Mouse (Mus musculus): ENCODE results near the gene Skil. TPM values are rescaled to one million over a fixed set of nuclear protein-coding genes. Genes with fewer than 3 reads are reported as not detected.
"Not testable (repeated sequence)": the region's sequence is repeated elsewhere in the genome, so short reads cannot be mapped to it uniquely, and the experiment has no call there.

Skil gene
- polyA plus RNA-seq, 1 experiment from 2014 or later, result 14.2 TPM

DNA sequence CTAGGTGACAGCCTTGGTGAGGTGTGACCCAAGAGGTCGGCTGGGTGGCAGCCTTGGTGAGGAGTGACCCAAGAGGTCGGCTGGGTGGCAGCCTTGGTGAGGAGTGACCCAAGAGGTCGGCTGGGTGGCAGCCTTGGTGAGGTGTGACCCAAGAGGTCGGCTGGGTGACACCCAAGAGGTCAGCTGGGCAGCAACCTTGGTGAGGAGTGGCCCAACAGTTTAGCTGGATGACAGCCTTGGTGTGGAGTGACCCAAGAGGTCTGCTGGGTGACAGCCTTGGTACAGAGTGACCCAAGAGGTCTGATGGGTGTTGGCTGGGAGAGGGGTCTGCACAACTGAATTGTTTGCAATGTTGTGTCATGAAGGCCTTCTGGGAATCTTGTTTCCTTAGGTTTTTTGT is 41.7 kb downstream of the Skil start:
- H3K27me3 ChIP-seq (replicated peaks; ENCODE audit: control insufficient read depth, insufficient read depth, low read length); H3K9ac ChIP-seq (ENCODE audit: low read depth, low read length); H3K27ac ChIP-seq (ENCODE audit: low read length); ATAC-seq; H3K4me2 ChIP-seq (ENCODE audit: low read depth, low read length); H3K9me3 ChIP-seq (ENCODE audit: control insufficient read depth, low read length); H3K4me1 ChIP-seq (ENCODE audit: control insufficient read depth, insufficient read depth, low read length); H3K36me3 ChIP-seq (ENCODE audit: control insufficient read depth, insufficient read depth, low read length); H3K4me3 ChIP-seq (ENCODE audit: low read length): not testable (repeated sequence)
- WGBS, result 85% methylated on average over 4 of the region's 4 CpGs

DNA sequence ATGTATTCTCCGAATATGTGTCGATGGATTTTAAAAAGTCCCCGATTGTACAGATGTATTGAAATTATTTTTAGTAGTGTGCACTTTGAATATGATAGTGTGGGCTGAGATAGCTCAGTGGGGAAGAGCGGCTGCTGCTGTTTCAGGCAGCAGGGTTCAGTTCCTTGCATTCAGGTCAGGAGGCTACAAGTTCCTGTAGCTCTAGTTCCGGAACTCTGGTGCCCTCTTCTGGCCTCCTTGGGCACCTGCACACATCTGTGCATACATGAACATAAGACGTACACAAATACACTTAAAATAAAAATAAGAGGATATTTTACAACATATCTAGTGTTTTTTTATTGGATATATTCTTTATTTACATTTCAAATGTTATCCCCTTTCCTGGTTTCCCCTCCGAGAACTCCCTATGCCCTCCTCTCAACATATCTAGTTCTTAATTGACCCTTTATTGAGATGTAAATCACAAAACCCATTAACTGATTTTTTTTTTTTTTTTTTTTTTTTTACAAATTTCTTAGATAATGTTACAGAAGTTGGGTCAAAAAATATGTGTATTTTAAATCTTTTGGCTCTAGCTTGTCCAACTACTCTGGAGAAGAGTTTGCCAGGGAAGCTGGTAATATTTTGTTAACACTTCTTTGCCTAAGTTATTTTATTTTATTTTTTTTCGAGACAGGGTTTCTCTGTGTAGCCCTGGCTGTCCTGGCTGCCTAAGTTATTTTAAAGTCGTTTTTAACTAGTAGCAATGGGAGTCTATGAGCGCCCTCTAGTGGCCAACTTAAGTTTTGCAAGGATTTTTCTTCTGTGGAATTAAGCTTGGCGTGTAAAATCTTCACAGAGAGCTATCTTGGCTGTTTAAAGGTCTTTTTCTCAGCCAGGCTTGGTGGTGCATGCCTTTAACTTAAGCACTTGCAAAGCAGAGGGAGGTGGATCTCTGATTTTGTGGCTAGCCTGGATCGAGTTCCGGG is 43.9 kb downstream of the Skil start:
- no peaks in the 10 kb centered on the region for H3K9me3 ChIP-seq (ENCODE audit: control insufficient read depth, low read length)
- no peak for ATAC-seq
- no peak overlapping the region for H3K27ac ChIP-seq (ENCODE audit: low read length)
- WGBS, result 59% methylated on average over 13 of the region's 13 CpGs
- H3K4me2 ChIP-seq (ENCODE audit: low read depth, low read length), result no peak overlapping the region
- no peak overlapping the region for H3K9ac ChIP-seq (ENCODE audit: low read depth, low read length)
- peaks cover 6% of the 10 kb centered on the region for H3K4me1 ChIP-seq (ENCODE audit: control insufficient read depth, insufficient read depth, low read length)
- H3K36me3 ChIP-seq (ENCODE audit: control insufficient read depth, insufficient read depth, low read length), result no peaks in the 10 kb centered on the region
- H3K27me3 ChIP-seq (replicated peaks; ENCODE audit: control insufficient read depth, insufficient read depth, low read length), result no peaks in the 10 kb centered on the region
- H3K4me3 ChIP-seq (ENCODE audit: low read length), result no peak overlapping the region

DNA sequence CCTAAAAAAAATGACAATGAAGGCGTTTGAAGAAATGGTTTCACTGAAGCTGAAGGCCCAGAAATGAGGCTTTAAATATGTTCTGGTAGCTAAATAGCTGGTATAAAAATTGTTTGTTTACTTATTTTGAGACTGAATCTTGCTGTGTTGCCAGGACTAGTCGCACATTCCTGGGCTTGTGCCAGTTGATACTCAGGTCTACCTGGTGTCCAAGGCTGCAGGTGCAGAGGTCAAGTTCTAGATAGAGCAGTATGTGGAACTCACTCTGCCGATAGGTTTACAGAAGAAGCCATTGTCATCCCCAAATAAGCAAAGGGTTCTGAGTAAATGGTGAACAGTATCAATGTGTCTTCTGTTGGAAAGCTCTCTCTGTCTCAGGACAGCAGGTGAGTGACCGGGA is 46.8 kb downstream of the Skil start:
- H3K4me3 ChIP-seq (ENCODE audit: low read length), result no peak overlapping the region
- ATAC-seq, result no peak
- H3K36me3 ChIP-seq (ENCODE audit: control insufficient read depth, insufficient read depth, low read length), result no peaks in the 10 kb centered on the region
- no peak overlapping the region for H3K9ac ChIP-seq (ENCODE audit: low read depth, low read length)
- H3K4me2 ChIP-seq (ENCODE audit: low read depth, low read length), result no peak overlapping the region
- WGBS, result 78% methylated on average over 4 of the region's 4 CpGs
- peaks cover 2% of the 10 kb centered on the region; the same call in 1 of the 2 replicates for H3K4me1 ChIP-seq (ENCODE audit: control insufficient read depth, insufficient read depth, low read length)
- H3K9me3 ChIP-seq (ENCODE audit: control insufficient read depth, low read length), result no peaks in the 10 kb centered on the region
- no peak overlapping the region for H3K27ac ChIP-seq (ENCODE audit: low read length)
- H3K27me3 ChIP-seq (replicated peaks; ENCODE audit: control insufficient read depth, insufficient read depth, low read length), result no peaks in the 10 kb centered on the region

DNA sequence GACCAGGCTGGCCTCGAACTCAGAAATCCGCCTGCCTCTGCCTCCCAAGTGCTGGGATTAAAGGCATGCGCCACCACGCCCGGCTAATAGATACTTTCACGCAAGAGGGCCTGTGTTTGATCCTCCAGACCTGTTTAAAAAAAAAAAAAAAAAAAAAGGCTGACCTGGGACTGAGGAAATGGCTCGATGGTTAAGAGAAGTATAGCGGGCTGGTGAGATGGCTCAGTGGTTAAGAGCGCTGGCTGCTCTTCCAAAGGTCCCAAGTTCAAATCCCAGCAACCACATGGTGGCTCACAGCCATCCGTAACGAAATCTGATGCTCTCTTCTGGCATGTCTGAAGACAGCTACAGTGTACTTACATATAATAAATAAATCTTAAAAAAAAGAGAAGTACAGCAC is 50.4 kb downstream of the Skil start:
- not testable (repeated sequence) for H3K9me3 ChIP-seq (ENCODE audit: control insufficient read depth, low read length)

DNA sequence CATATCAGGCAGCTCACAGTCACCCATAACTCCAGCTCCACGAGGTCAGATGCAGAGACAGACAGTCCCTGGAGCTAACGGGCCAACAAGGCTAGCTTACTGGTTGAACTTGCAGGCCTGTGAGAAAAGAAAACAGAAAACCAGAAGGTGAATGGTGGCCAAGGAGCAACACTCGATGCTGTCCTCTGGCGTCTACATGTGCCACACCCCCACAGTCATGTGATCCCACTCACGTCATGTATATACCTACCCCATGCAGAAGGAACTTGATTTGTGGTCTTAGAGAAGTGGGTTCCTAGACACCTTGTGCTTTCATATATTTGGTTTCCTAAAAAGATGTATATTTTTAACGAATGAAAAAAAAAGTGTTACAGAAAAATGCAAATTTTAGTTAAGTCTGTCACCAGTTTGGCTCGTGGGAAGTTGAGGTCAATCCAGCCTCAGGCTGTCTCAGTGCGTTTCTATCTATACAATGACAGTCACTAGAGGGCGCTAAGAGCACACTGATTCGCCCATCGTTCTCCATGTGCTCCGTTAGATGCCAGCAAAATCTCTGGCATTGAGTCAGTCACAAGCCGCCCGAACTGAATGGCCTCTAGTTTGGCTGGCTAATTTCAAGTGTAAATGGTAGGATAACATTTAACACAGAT is 50.9 kb downstream of the Skil start:
- H3K27me3 ChIP-seq (replicated peaks; ENCODE audit: control insufficient read depth, insufficient read depth, low read length), result peaks cover 7% of the 10 kb centered on the region
- peak; percentile 86 for ATAC-seq
- H3K4me1 ChIP-seq (ENCODE audit: control insufficient read depth, insufficient read depth, low read length), result peaks cover 5% of the 10 kb centered on the region; the same call in 1 of the 2 replicates
- no peak overlapping the region for H3K27ac ChIP-seq (ENCODE audit: low read length)
- no peaks in the 10 kb centered on the region for H3K9me3 ChIP-seq (ENCODE audit: control insufficient read depth, low read length)
- 12% methylated on average over 14 of the region's 14 CpGs for WGBS
- no peak overlapping the region for H3K4me2 ChIP-seq (ENCODE audit: low read depth, low read length)
- no peak overlapping the region for H3K9ac ChIP-seq (ENCODE audit: low read depth, low read length)
- no peaks in the 10 kb centered on the region for H3K36me3 ChIP-seq (ENCODE audit: control insufficient read depth, insufficient read depth, low read length)
- H3K4me3 ChIP-seq (ENCODE audit: low read length), result no peak overlapping the region

More for the DNA sequence above, 50.4 kb downstream of the Skil start:
- ATAC-seq; H3K27me3 ChIP-seq (replicated peaks; ENCODE audit: control insufficient read depth, insufficient read depth, low read length); H3K9ac ChIP-seq (ENCODE audit: low read depth, low read length); H3K4me3 ChIP-seq (ENCODE audit: low read length); H3K4me1 ChIP-seq (ENCODE audit: control insufficient read depth, insufficient read depth, low read length); H3K36me3 ChIP-seq (ENCODE audit: control insufficient read depth, insufficient read depth, low read length); H3K27ac ChIP-seq (ENCODE audit: low read length); H3K4me2 ChIP-seq (ENCODE audit: low read depth, low read length): not testable (repeated sequence)
- WGBS, result 87% methylated on average over 11 of the region's 11 CpGs

DNA sequence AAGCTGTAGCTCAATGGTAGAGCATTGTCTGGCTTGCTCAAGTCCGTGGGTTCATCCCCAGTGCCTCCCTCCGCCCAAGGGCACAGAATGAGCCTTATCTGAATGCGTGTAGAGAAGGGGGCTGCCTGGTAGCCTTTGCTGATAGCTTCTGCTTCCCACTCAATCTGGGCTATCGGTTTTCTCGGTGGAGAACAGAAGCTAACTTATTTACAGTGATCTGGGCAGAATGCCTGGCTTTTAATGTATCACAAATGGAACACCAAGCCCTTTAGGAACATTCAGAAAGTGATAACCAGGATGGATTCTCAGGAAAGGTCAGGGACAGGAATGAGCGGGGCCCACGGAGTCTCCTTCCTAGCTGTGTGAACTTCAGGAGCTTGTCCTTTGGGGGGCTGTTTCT is 53.7 kb downstream of the Skil start:
- no peak for ATAC-seq
- 82% methylated on average over 7 of the region's 7 CpGs for WGBS
- Histone ChIP-seq H3K4me3 (ENCODE audit: low read length) (no peak overlapping the region), H3K36me3 (ENCODE audit: control insufficient read depth, insufficient read depth, low read length) (no peaks in the 10 kb centered on the region), H3K9me3 (ENCODE audit: control insufficient read depth, low read length) (no peaks in the 10 kb centered on the region), H3K27me3 (replicated peaks; ENCODE audit: control insufficient read depth, insufficient read depth, low read length) (peaks cover 7% of the 10 kb centered on the region), H3K9ac (ENCODE audit: low read depth, low read length) (no peak overlapping the region), H3K4me1 (ENCODE audit: control insufficient read depth, insufficient read depth, low read length) (peaks cover 5% of the 10 kb centered on the region; the same call in 1 of the 2 replicates), H3K27ac (ENCODE audit: low read length) (no peak overlapping the region), H3K4me2 (ENCODE audit: low read depth, low read length) (no peak overlapping the region)

DNA sequence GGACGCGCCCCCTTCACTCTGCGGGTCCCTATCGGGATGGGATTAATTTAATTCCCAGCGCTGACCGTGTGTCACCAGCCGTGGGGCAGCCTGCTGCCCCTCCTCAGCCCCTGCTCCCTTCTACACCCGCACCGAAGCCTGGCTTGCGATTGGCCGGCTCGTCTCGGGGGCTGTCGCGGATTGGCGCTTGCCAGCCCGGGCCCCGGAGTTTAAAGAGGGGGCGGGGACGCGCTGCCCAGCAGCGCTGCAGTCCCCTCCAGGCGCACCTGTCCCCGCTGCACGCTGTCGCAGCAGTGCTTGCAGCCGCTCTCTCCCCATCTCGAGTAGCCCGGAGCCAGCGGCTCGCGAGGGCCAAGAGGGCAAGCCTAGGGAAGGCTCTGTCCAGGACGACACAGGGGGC is 54.8 kb downstream of the Skil start, which contains the start of gene Cldn11:
TSS of gene Cldn11 (plus strand) at position 215 of the 400 bp plus-strand sequence.
- H3K36me3 ChIP-seq (ENCODE audit: control insufficient read depth, insufficient read depth, low read length), result no peaks in the 10 kb centered on the region
- H3K27ac ChIP-seq (ENCODE audit: low read length), result no peak within 1 kb of the TSS
- peak within 1 kb of the TSS; percentile 53 for H3K9ac ChIP-seq (ENCODE audit: low read depth, low read length)
- peaks cover 7% of the 10 kb centered on the region for H3K27me3 ChIP-seq (replicated peaks; ENCODE audit: control insufficient read depth, insufficient read depth, low read length)
- H3K9me3 ChIP-seq (ENCODE audit: control insufficient read depth, low read length), result no peaks in the 10 kb centered on the region
- WGBS, result under 1% methylated on average over 33 of the region's 33 CpGs
- peak within 1 kb of the TSS; percentile 47 for H3K4me3 ChIP-seq (ENCODE audit: low read length)
- peak within 1 kb of the TSS; percentile 93 for H3K4me2 ChIP-seq (ENCODE audit: low read depth, low read length)
- H3K4me1 ChIP-seq (ENCODE audit: control insufficient read depth, insufficient read depth, low read length), result peaks cover 5% of the 10 kb centered on the region; the same call in 1 of the 2 replicates
- peak; percentile 80 for ATAC-seq

DNA sequence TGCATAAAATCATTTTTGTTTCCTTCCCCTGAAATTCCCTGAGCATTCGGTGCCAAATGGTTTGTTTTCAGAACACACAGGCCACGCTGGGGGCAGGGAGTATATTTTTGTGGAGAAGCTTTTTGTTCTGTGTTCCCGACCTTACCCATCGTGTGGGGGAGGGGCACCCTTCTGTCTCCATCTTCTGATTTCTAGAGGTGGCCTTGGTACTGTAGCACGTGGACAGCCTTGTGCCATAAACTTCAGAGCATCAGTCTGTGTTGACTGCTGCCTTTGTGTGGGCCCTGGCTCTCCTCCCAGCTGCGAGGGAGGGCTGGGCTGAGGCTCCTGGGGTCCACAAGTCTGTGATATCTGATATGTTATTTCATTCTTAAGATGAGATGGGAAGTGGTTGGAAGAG is 57.2 kb downstream of the Skil start:
- Histone ChIP-seq H3K4me3 (ENCODE audit: low read length) (no peak overlapping the region), H3K27me3 (replicated peaks; ENCODE audit: control insufficient read depth, insufficient read depth, low read length) (peaks cover 7% of the 10 kb centered on the region), H3K36me3 (ENCODE audit: control insufficient read depth, insufficient read depth, low read length) (no peaks in the 10 kb centered on the region), H3K4me2 (ENCODE audit: low read depth, low read length) (no peak overlapping the region), H3K27ac (ENCODE audit: low read length) (no peak overlapping the region), H3K9me3 (ENCODE audit: control insufficient read depth, low read length) (no peaks in the 10 kb centered on the region), H3K4me1 (ENCODE audit: control insufficient read depth, insufficient read depth, low read length) (0 out of 2 replicates have a peak, but pooled peaks cover 3% of the 10 kb centered on the region), H3K9ac (ENCODE audit: low read depth, low read length) (no peak overlapping the region)
- WGBS, result 52% methylated on average over 6 of the region's 6 CpGs
- ATAC-seq, result no peak

DNA sequence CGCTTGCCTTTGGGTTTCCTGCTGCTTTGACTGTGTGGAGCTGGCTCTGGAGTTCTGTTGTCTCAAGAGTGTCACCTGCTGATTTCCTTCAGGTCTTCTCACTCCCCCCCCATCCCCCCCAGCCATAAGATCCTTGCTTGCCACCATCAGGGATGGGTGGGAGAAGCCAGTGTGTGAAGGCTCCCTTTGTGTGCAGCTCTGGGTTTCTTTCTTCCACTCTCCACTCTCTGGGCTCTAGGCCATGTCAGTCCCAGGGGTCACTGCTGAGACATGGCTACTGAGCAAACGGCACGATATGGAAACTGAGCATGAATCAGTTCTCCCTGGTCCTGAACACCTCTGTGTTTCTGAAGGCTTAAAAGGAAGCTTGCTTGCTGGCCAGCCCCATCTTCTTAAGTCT is 61.3 kb downstream of the Skil start:
- Histone ChIP-seq H3K27ac (ENCODE audit: low read length) (no peak overlapping the region), H3K4me2 (ENCODE audit: low read depth, low read length) (no peak overlapping the region), H3K27me3 (replicated peaks; ENCODE audit: control insufficient read depth, insufficient read depth, low read length) (no peaks in the 10 kb centered on the region), H3K4me3 (ENCODE audit: low read length) (no peak overlapping the region), H3K9ac (ENCODE audit: low read depth, low read length) (no peak overlapping the region), H3K36me3 (ENCODE audit: control insufficient read depth, insufficient read depth, low read length) (no peaks in the 10 kb centered on the region), H3K4me1 (ENCODE audit: control insufficient read depth, insufficient read depth, low read length) (no peaks in the 10 kb centered on the region), H3K9me3 (ENCODE audit: control insufficient read depth, low read length) (no peaks in the 10 kb centered on the region)
- WGBS, result 64% methylated on average over 3 of the region's 3 CpGs
- ATAC-seq, result no peak
